Mouse (Mus musculus) spleen, adult 2 months (tissue): ENCODE results near the gene Gm32742.

Experiments
- CTCF ChIP-seq: fragments of 200-500 bp; IDR thresholded peaks from 2 replicates; pipeline ENCODE4 v1.5.1; 2011; ENCODE audit warnings: mild to moderate bottlenecking, inconsistent platforms; ENCODE audit not compliant: insufficient read depth, insufficient read length, insufficient replicate concordance; ENCODE audit errors: extremely low read depth
- POLR2A ChIP-seq: fragments of 200-500 bp; IDR thresholded peaks from 2 replicates; pipeline ENCODE4 v1.6.1; 2011; ENCODE audit warnings: low read depth, low read length, inconsistent platforms

- TF ChIP-seq CTCF (no peak), POLR2A (no peak)
Observed at GRCm38 (mm10) chr9:51103808-51104514, 61.4 kb downstream of the Gm32742 start.
